Mouse (Mus musculus): ENCODE measurements around the gene Cspg4. TPM values are rescaled to one million over a fixed set of nuclear protein-coding genes. Genes with fewer than 3 reads are reported as not detected.
A peak's percentile ranks its signal among the peaks of the same experiment; 100 is the strongest.
"Not testable (repeated sequence)": the region's sequence is repeated elsewhere in the genome, so short reads cannot be mapped to it uniquely, and the experiment has no call there.

Cspg4 gene
- polyA plus RNA-seq, 1 experiment, result 21.4 TPM

GRCm38 (mm10) chr9:56937223-56938160 is 72.7 kb downstream of the Cspg4 start, which contains the start of gene Imp3:
Gene Imp3, plus strand, starts transcription at chr9:56937475.
- H3K4me3 ChIP-seq (ENCODE audit: insufficient read depth, low read depth, low read length), result peak within 1 kb of the TSS; percentile 91
- peak within 1 kb of the TSS; percentile 90 for H3K27ac ChIP-seq (replicated peaks; ENCODE audit: low read depth, low read length)
- no peaks in the 10 kb centered on the region for H3K4me1 ChIP-seq (ENCODE audit: control insufficient read depth, insufficient read depth, insufficient read length, low read length)

DNA sequence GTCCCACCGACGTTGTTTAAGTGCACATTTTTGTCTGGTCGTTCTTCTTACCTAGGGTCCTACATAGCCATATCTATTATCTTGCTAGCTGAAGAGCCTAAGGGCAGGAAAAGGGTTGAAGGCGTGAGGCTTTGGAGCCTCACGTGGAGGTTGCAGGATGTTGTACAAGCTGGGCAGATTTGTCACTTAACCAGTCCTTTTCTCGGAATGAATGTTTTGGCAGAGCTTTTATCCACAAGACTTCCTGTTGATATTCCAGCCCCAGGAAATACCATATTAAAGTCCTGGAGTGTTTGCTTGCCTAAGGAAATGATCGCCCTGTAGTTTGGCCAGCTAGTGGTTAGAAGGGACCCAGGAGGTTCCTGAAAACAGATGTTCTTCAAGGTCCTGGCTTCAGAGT is 73.5 kb downstream of the Cspg4 start:
- no peaks in the 10 kb centered on the region for H3K4me1 ChIP-seq (ENCODE audit: control insufficient read depth, insufficient read depth, insufficient read length, low read length)
- peak overlapping the region; percentile 91 for H3K4me3 ChIP-seq (ENCODE audit: insufficient read depth, low read depth, low read length)
- H3K27ac ChIP-seq (replicated peaks; ENCODE audit: low read depth, low read length), result peak overlapping the region; percentile 90

DNA sequence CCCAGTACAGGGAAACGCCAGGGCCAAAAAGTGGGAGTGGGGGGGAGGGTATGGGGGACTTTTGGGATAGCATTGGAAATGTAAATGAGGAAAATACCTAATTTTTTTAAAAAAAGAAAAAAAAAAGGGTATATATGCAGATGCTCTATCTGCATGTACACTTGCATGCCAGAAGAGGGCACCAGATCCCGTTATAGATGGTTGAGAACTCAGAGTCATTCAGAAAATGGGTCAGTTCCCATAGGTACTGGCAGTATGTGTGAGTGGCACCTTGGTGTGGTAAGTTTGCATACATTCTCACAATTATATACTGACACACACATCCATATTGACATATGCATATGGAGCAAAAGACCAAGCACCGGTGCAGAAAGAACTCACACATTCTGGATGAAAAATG is 82.6 kb downstream of the Cspg4 start:
- H3K4me3 ChIP-seq (ENCODE audit: insufficient read depth, low read depth, low read length); H3K27ac ChIP-seq (replicated peaks; ENCODE audit: low read depth, low read length); H3K4me1 ChIP-seq (ENCODE audit: control insufficient read depth, insufficient read depth, insufficient read length, low read length): not testable (repeated sequence)

- H3K27ac ChIP-seq (replicated peaks; ENCODE audit: low read depth, low read length); H3K4me1 ChIP-seq (ENCODE audit: control insufficient read depth, insufficient read depth, insufficient read length, low read length); H3K4me3 ChIP-seq (ENCODE audit: insufficient read depth, low read depth, low read length): not testable (repeated sequence)
Observed at GRCm38 (mm10) chr9:56948699-56949098, 83.9 kb downstream of the Cspg4 start.

Other genes with a start within 250 kb of the Cspg4 start
- not detected in 2 replicates for gene Lingo1, start 68.6 kb upstream of the Cspg4 start, polyA plus RNA-seq (2012; ENCODE audit: insufficient read depth, insufficient read length, missing spikeins)
- 19.3 and 37.5 TPM in 2 replicates for gene Odf3l1, start 354 bp upstream of the Cspg4 start, polyA plus RNA-seq (2012; ENCODE audit: insufficient read depth, insufficient read length, missing spikeins)
- 5.9 and 6.8 TPM in 2 replicates for gene Snx33, start 63.3 kb downstream of the Cspg4 start, polyA plus RNA-seq (2012; ENCODE audit: insufficient read depth, insufficient read length, missing spikeins)
- gene Imp3, start 72.4 kb downstream of the Cspg4 start, polyA plus RNA-seq (2012; ENCODE audit: insufficient read depth, insufficient read length, missing spikeins), result 52.9 and 57.6 TPM in 2 replicates
- 9.4 and 10.9 TPM in 2 replicates for gene Snupn, start 85.8 kb downstream of the Cspg4 start, polyA plus RNA-seq (2012; ENCODE audit: insufficient read depth, insufficient read length, missing spikeins)
- gene Ptpn9, start 129.9 kb downstream of the Cspg4 start, polyA plus RNA-seq (2012; ENCODE audit: insufficient read depth, insufficient read length, missing spikeins), result 9.8 and 13.4 TPM in 2 replicates
- 14.9 and 20.4 TPM in 2 replicates for gene Sin3a, start 207.0 kb downstream of the Cspg4 start, polyA plus RNA-seq (2012; ENCODE audit: insufficient read depth, insufficient read length, missing spikeins)